Mouse (Mus musculus): ENCODE data around the gene Ssbp3. TPM values are rescaled to one million over a fixed set of nuclear protein-coding genes. Genes with fewer than 3 reads are reported as not detected.

The Ssbp3 gene
- total RNA-seq, 1 experiment from 2014 or later: 53.3 TPM

DNA sequence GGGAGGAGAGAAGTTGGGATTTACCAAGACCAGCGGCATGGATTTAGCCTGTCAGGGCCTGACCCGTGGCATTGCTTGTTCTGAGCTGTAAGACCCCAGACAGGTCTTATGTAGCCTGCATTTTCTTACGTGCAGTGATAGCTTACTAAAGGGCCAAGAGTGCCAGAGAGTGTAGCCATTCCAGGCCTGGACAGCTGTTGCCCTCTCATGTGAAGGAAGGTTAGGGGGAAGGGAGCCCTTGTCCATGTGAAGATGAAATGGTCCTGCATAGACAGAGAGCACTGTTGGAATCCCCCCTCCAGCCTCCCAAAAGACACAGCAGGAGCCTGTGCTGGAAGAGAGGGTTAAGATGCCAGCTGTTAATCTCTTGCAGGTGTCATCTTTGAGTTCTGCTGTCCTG lies 93.3 kb downstream of the Ssbp3 start:
- ATAC-seq (replicated peaks; ENCODE audit: low read depth, poor library complexity, severe bottlenecking): no peak

DNA sequence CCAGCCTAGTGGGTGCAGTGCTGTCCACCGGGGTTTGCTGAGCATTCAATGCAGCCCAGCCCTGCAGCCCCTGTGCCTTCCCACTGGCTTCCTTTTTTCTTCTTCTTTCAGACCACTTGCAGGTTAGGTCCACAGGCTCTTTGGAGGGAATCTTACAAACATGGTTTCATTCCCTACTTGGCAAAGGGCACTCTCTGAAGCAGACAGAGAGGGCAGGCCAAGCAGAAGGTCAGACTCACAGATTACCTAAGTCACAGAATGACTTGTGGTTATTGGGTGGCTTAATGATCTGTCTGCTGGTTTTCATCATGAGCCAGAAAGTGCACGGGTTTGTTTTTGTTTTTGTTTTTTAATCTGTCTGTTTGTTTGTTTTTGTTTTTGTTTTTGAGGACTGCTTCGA lies 93.8 kb downstream of the Ssbp3 start:
- no peak for ATAC-seq (replicated peaks; ENCODE audit: low read depth, poor library complexity, severe bottlenecking)

DNA sequence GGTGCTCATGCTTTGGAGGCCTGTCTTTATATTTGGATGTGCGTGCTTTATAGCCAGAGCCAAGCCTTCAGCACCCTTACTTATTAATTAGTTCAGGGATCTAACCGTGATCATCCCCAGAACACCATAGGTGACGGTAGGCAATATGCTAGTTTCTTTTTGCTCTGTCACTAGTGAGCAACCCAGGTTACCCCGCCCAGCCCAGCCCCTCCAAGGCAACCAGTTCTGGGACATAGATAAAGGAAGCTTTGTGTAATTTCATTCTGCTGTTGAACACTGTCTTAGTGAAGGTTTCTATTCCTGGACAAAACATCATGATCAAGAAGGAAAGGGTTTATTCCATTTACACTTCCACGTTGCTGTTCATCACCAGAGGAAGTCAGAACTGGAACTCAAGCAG lies 94.7 kb downstream of the Ssbp3 start:
- ATAC-seq (replicated peaks; ENCODE audit: low read depth, poor library complexity, severe bottlenecking): no peak

DNA sequence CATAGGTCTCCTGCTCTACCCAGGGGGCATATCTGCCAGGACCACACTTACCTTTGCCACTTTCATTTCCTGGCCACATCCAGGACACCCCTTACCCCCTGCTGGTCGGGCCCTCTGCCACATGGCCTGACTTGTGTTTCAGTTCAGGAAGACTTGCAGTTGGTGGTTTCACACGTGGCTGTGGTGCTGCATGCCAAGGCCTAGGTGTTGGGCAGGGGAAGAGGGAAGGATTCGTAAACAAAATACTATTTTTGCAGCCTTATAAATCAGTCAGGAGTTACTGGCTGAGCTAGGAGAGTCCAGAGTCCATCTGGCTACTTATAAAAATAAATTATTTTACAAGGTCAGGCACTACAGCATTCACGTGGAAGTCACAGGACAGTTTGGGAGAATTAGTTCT lies 95.7 kb downstream of the Ssbp3 start:
- ATAC-seq (replicated peaks; ENCODE audit: low read depth, poor library complexity, severe bottlenecking): peak; percentile 45

DNA sequence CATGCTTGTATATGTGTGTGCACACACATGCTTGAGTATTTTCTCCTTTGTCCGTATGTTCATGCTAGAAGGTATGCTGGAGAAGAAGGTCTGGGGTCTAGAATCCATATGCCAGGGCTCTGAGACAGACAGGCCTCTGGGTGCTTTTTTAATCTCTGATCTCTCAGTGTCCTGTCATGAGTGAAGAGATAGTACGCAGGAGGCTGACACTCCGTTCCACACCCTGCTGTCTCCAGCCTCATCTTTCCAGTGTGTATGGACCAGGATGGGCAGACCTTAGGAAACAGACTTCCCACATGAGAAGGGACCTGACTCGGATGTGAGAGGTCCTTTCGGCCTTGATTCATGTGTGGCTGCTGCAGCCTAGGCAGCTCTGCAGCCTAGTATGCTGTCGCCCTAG lies 96.3 kb downstream of the Ssbp3 start:
- ATAC-seq (replicated peaks; ENCODE audit: low read depth, poor library complexity, severe bottlenecking): no peak

DNA sequence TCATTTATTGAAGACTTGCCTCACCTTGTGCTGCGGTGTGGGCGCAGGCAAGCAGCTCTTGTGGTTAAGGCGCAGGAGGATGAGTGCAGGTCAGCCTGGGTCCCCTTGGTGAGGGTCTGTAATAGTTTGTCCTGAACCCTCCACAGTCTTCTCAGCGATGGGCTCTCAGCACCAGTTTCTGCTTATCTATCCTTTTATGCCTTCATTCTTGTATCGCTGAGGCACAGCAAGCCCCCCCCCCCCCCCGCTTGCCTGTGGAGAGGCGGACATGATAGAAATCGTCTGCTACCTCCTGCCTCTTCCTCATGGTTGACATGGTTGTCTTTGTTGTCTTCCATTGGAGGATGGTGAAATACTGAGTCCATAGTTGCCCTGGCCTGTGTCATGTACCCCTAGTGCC lies 96.9 kb downstream of the Ssbp3 start:
- ATAC-seq (replicated peaks; ENCODE audit: low read depth, poor library complexity, severe bottlenecking): no peak

DNA sequence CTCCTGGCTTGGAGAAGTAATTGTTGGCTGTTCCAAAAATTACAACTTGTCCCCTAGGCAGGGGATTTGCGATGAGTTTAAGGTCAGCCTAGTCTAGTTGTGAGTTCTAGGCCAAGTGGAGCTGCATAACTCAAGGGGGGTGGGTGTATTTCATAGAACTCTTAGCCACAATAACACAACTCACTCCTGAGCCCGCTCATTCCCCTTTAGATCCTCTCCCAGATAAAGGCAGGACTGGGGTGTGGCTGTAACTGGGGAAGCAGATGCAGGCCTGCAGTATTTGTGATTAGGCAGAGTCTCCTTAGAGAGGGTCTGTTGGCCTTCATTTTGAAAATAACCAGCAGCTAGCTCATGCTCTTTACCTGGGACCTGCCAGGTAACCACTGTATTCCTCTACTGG lies 97.7 kb downstream of the Ssbp3 start:
- 0 out of 2 replicates have a peak, but pooled peaks have one; percentile 19 for ATAC-seq (replicated peaks; ENCODE audit: low read depth, poor library complexity, severe bottlenecking)

DNA sequence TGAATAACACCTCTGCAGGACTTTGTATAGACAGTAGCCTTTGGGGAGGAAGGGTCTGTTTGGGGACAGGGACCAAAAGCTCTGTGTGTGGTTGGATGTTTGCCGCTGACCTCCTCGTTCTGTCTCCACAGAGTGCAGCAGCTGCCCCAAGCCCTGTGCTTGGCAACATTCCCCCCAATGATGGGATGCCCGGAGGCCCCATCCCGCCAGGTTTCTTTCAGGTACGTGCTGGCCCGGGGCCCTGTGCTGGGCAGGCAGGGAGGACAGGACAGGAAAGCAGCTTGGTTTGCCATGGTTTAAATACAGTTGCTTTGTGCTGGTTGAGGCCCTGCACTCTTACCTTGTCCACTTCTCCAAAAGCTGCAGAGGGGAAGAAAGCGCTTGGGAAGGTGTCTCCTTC lies 99.0 kb downstream of the Ssbp3 start:
- no peak for ATAC-seq (replicated peaks; ENCODE audit: low read depth, poor library complexity, severe bottlenecking)

DNA sequence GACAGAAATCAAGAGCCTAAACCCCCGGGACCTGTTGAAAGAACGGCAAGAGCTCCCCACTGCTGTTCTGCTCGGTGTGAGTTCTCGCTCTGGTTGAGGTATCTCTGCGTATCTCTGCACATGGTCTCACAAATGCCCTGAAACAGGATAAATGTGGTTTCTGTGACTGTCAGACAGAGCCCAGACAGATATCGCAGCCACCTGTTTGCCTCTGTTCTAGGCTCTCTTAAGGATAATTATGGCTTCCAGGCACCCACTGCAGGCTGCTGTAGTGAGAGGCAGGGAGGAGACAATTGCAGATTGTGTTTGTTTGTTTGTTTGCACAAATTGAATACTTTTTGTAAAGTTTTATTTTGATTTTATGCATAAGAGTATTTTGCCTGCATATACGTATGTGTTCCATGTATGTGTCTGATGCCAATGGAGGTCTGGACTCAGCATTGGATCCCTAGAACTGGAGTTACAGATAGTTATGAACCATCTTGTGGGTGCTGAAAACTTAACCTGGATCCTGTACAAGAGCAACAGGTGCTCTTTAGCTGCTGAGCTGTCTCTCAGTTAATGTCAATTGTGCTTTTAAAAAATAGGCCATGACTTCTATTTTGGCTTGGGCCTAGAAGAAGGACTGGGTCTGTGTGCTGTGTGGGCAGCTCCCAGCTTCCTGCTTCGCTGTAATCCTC lies 101.0 kb downstream of the Ssbp3 start:
- no peak for ATAC-seq (replicated peaks; ENCODE audit: low read depth, poor library complexity, severe bottlenecking)

DNA sequence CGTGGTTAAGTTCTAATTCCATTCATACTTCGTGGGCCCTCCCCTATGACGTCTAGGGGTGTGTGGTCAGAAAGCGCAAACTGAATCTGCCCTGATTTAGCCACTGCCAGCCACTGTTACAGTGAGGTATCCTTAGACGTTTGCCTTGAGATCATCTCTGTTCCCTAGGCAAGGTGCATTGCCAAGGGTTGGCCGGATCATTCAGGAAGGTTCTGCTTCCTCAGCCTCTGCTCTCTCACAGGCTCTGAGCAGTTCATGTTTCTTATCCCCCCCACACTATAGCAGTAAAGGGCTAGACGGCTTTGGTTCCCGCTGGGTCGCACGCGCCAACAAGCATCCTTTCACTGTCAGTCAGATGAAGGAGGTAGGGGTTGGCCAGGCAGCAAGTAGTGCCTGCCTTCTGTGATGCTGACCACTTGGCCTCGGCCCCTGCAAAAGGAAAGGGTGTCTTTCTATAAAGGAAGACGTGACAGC lies 101.5 kb downstream of the Ssbp3 start:
- peak; percentile 36 for ATAC-seq (replicated peaks; ENCODE audit: low read depth, poor library complexity, severe bottlenecking)

DNA sequence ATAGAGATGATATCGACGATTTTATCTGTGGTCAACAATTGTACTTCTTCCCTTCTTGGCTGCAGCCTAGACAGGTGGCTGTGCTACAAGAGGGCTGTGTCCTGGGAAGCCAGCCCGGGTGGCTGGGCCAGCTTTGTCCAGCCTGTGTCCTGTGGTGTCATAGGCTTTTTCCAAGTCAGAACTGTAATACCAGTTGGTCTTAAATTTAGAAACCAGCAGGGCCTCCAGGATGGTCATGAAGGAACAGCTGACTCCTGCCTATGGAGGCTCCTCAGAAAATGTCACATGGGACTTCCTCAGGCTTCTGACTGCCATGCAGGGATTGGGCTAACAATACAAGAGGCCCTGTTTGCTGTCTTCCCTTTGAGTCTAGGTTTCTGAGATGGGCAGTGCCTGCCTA lies 102.1 kb downstream of the Ssbp3 start:
- ATAC-seq (replicated peaks; ENCODE audit: low read depth, poor library complexity, severe bottlenecking): no peak

DNA sequence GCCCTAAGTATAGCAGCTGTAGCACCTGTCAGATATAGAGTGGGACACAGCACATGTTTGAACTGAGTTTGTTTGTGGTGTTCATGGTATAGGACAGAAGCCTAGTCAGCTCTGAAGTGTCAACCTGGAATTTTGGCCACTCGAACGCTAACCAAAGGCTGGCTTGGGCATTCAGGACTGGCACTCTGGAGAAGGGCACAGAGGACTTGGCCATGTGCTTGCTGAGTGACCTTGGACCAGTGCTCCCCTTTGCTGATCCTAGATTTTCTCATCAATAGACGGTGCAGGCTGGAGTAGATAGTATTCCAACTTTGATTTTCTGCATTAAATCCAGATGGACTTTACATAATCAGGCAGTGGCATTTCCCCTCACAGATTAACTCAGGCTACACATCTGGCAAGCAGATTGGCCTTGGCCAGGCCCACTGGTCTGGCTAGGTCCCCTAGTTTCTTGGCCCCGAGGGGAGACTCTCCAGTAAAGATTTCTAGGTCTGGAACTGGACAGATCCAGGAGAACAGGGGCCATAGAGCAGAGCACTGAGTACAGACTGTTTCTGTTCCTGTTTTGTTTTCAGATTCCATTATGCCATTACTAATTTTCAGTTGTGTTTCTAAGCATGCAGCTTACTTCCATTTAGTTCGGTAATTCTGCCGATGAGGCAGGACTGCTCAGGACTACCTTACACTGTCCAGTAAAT lies 102.8 kb downstream of the Ssbp3 start:
- ATAC-seq (replicated peaks; ENCODE audit: low read depth, poor library complexity, severe bottlenecking): no peak

DNA sequence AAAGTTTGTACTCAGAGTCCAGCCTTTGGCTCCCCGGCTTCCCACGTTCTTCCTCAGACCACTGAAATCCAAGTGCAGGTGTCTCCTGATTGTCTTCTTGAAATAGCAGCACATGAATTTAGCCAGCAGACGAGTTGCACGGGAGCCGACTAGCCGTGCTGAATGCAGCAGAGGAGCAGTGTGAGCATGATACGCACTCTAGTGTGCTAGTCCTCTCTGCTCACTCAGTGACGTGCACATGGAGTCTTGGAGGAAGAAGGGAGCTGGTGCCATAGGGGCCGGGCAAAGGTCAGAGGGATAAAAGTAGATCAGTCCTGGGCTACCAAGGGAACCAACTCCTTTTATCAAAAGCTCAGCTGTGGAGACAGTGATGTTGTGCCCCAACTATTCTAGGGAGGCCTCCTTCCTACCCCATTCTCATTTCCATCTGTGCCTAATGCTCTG lies 103.3 kb downstream of the Ssbp3 start:
- ATAC-seq (replicated peaks; ENCODE audit: low read depth, poor library complexity, severe bottlenecking): no peak

DNA sequence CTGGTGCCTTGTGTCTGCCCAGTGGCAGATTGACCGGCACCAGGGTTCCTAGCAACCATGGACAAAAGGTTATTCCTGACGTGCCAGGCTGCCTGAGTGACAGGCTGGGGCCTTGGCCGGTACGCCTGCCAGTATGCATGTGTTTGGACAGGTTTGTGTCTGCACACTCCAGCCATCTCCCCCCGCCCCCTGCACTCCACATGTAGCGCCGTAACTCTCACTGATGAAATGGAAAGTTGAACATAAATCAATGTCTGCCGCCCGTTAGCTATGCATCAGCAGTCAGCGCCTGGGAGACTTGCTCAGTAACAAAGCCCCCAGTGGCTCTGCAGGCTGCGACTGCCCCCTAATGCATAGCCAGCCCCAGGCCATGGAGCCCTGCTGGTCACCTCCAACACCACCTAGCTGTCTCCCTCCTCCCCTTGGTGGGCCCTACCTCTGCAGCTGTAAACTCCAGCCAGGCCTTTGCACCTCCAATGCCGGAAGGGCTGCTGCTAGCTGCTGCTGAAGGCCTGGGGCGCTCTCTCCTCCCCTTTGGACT lies 105.5 kb downstream of the Ssbp3 start:
- ATAC-seq (replicated peaks; ENCODE audit: low read depth, poor library complexity, severe bottlenecking): no peak

DNA sequence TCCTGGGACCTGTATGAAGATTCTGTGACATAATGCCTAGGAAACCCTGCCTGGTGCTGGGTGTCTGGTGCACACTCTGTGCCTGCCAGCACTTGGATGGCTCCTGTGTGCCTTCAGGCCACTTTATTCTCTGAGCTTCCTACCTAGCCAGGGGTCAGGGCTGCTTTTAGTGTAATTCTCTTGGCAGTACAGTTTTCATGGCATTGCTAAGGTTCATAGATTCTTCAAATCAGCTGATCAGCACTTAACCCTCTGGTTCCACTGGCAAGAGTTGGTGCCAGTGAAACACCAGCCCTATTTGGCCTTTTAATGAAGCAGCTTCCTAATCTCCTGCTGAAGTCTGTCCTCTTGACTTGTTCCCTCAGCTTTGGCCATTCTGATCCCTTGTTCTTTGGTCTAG lies 106.8 kb downstream of the Ssbp3 start:
- ATAC-seq (replicated peaks; ENCODE audit: low read depth, poor library complexity, severe bottlenecking): no peak

DNA sequence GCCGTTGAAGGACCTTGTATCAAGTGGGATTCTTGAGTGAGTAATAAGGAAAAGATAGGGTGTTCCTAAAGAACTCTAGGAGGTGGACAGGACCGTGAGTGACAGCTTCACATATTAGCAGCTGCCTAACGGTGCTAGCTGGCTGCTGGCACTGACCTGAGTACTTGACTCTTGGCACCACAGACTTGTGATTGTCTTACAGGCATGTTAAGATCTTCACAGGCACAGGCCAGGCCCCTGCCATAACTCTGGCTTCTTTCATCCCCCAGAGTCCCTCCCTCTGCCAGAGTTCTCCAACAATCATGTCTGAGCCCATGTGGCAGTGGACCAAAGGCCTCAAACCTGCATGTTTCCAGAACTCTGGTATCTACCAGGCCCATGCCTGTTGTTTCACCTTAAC lies 108.0 kb downstream of the Ssbp3 start:
- ATAC-seq (replicated peaks; ENCODE audit: low read depth, poor library complexity, severe bottlenecking): no peak

DNA sequence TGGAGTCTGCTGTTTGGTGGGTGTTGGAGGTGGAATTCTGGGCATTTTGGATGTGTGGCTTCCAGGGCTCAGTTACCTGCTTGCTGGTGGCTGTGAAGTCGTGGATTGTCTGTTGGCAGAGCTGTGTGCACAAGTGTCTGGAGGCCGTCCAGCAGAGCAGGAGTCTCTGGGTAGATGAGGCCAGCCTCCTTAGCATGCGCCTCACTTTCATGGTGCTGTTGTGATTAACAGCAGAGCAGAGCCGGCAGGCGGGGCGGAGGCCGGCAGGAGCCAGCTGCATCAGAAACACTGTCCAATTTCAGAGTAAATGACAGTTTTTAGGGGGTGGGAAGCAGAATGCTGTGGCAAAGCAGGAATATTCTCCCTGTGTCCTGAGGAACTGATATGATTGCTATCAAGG lies 108.5 kb downstream of the Ssbp3 start:
- ATAC-seq (replicated peaks; ENCODE audit: low read depth, poor library complexity, severe bottlenecking): no peak

DNA sequence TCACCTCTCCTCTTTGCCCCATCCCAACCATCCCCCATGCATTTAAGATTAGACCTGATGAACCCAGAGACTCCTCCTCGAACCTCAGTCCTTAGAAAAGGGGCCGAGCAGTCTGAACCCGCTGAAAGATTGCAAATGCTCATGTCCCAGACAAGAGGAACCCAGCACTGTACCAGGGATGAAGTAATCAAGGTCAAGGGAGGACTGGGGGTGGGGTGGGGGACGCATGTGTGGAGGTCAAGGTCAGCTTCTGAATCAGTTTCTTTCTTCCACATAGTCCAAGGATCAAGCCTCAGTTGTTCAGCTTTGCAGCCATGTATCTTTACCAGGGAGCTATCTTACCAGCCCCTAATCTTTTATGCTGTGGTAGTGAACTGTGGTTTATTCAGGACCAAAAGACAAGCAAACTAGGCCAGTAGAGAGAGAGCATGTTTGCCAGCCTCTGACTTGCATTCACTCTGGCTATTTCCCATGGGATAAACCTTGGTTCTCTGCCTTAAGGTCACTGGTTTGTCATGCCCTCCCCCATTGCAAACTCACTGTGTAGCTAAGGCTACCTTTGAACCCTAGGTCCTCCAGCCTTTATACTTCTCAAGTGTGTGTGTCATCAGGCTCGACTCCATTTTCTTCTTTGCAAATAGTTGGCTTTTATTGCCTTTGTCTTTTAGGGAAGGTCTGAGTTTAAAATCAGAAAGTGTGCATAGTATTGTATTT lies 109.9 kb downstream of the Ssbp3 start:
- ATAC-seq (replicated peaks; ENCODE audit: low read depth, poor library complexity, severe bottlenecking): no peak

DNA sequence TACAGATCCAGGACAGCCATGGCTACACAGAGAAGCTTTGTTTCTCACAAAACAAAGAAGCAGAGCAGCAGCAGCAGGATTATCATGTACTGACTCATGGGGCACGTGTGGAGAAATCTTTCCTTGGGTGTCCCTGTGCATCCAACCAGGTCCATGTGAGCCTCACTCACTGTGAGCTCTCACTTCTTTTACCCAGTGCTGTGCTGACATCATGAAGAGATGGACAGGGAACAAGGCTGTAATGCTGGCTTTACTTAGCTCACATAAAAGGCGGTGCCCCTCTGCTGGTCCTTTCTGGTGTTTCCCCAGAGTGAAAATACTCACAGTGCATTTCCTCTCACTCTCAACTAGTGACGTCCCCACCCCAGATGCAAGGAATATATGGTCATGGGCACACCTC lies 111.0 kb downstream of the Ssbp3 start:
- no peak for ATAC-seq (replicated peaks; ENCODE audit: low read depth, poor library complexity, severe bottlenecking)

DNA sequence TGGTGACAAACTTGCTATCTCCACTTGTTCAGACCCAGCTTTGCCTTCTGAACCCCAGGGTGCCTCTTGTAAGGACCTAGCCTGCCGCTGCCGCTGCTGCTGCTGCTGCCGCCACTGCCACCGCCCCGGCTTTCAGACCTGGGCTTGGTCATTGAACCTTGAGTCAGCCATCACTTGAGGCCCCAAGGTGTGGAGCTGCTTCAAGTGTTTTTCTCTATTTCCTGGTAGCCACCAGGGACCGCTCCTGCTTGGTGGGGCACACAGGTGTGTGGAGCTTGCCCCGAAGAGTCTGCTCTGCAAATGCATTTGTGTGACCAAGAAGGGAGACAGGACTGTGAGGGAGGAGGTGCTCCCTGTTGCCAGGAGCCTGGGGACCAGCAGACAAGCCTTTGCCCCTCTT lies 114.4 kb downstream of the Ssbp3 start:
- ATAC-seq (replicated peaks; ENCODE audit: low read depth, poor library complexity, severe bottlenecking): no peak

DNA sequence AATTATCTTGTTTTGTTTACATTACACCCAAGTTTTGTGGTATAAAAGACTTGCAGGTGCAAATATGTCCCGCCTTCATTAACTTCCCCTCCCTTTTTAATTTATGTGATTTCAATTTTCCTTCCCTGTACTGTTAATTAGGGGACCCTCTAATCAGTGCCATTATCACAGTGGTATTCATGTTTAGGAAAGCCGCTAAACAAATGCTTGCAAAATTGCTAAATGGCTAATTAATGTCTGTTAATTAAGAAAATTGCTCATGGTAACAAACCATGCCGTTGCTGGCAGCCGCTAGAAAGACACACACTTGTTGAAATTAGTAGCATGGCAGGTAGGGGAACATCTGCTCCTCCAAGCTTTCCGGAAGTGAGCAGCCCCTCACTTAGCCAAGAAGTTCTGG lies 114.9 kb downstream of the Ssbp3 start:
- ATAC-seq (replicated peaks; ENCODE audit: low read depth, poor library complexity, severe bottlenecking): no peak

Measured in common myeloid progenitor, adult 5-6 weeks (primary cell).